Mouse (Mus musculus) embryonic fibroblast, embryonic 13.5 days (primary cell): ENCODE results near the gene Morn3. TPM values are rescaled to one million over a fixed set of nuclear protein-coding genes. Genes with fewer than 3 reads are reported as not detected.

Source experiments
- H3K27ac ChIP-seq: 2 replicates; pipeline ENCODE4 v1.5.1; 2012; ENCODE audit warnings: low read length, control low read depth, inconsistent platforms; ENCODE audit not compliant: insufficient read depth
- H3K4me1 ChIP-seq: 2 replicates; pipeline ENCODE4 v1.6.1; 2011; ENCODE audit warnings: low read length; ENCODE audit not compliant: control insufficient read depth, insufficient read depth
- H3K4me3 ChIP-seq: 2 replicates; pipeline ENCODE4 v1.5.1; 2011; ENCODE audit warnings: mild to moderate bottlenecking, control low read depth, low read length; ENCODE audit not compliant: insufficient read depth
- CTCF ChIP-seq: IDR thresholded peaks from 2 replicates; pipeline ENCODE4 v1.5.1; 2011; ENCODE audit warnings: mild to moderate bottlenecking, control low read depth, low read length, moderate library complexity, borderline replicate concordance; ENCODE audit not compliant: insufficient read depth
- POLR2A ChIP-seq: IDR thresholded peaks from 2 replicates; pipeline ENCODE4 v1.6.1; 2011; ENCODE audit warnings: low read depth, mild to moderate bottlenecking, control low read depth, low read length, moderate library complexity
- polyA plus RNA-seq: library from polyadenylated mRNA; stranded (reverse); fragments of >200 nt; gene quantifications from 2 replicates; pipeline ENCODE4 v1.2.4, GENCODE M21; 2011; ENCODE audit warnings: low read depth; ENCODE audit not compliant: missing spikeins, insufficient read length

The Morn3 gene
- polyA plus RNA-seq, 1 experiment: not detected

DNA sequence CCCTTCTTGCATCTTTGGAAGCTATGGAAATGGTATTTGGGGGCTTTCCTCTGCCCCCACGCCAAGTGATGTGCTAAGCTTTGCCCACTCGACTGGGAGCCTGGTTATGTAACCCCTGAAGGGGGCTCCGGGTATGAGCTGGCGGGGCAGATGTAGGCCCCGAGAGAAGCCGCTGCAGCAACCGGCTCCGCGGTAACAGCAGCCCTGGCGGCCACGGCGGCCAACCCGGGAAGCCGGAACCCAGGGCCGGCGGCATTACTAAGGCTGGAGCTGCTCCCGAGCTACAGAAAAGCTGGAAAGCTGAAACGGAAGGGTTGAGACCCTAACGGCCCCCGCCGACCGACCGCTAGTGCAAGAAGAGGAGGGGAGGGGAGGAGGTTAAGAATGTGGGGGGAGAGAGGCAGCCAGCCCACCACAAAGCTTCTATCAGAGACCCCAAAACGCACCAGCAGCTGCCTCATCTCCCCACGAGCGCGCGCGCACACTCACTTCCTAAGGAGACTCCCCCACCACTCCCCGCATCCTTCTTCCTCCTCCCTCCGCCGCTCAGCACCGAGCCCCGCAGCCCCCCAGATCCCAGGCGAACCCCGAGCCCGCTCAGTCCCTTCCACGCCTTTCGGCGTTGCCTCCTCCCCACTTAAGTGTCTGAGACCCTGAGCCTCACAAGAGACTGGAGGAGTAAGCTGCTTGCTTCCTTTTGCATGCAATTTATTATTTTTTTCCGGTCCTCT, 58.6 kb downstream of the Morn3 start:
- Histone ChIP-seq H3K4me1 (peaks cover 7% of the 10 kb centered on the region; the same call in 1 of the 2 replicates), H3K4me3 (peak overlapping the region; percentile 79), H3K27ac (no peak overlapping the region)
- TF ChIP-seq CTCF: no peak
- TF ChIP-seq POLR2A: peak; percentile 42

DNA sequence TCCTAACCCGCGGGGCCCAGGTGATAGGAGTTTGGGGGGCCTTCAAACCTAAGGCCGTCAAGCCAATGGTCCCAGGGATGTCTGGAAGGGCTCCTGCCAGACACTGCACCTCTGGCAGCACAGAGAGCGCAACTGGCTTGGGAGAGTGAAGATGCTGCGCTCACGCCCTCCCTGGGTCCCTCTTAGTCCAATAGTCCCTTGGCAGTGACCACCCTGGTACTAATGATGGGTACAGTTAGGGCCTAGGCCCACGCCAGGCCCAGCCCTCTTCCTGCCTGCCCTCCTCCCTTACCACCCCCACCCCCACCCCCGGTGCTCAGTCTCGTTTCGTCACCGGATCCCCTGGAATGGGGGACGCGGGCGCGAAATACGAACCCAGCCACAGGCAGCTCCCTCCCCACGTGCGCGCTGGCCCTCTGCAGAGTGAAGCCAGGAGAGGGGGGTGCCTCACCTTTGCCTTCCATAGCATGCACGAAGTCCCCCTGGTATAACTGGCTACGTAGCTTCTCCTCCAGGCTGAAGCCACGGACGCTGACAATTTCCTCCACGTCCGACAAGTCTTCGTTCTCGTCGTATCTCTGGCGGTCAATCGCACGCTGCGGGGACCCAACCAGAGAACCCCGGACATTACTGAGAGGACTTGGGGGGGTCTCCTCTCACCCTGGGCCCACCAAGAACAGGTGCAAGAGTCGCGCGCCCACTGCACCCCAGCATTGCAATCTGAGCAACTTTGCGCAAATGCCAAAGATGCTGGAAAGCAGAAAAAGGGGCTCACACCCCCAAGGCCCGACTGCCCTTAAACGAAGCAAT, 59.4 kb downstream of the Morn3 start:
- Histone ChIP-seq H3K4me1 (peaks cover 7% of the 10 kb centered on the region; the same call in 1 of the 2 replicates), H3K4me3 (peak overlapping the region; percentile 79), H3K27ac (no peak overlapping the region)
- TF ChIP-seq POLR2A (peak; percentile 53), CTCF (no peak)

- H3K4me3 ChIP-seq: no peak overlapping the region
Measured at GRCm38 (mm10) chr5:122986091-122986493, 60.7 kb downstream of the Morn3 start.

More at GRCm38 (mm10) chr5:122986091-122986493, 60.7 kb downstream of the Morn3 start:
- TF ChIP-seq POLR2A (no peak), CTCF (no peak)
- H3K27ac ChIP-seq: 0 out of 2 replicates have a peak overlapping the region, but pooled peaks have one; percentile 20
- H3K4me1 ChIP-seq: peaks cover under 1% of the 10 kb centered on the region; the same call in 1 of the 2 replicates

Other genes with a start within 250 kb of the Morn3 start
- 320 and 443 TPM in 2 replicates for gene Anapc5, start 225.7 kb downstream of the Morn3 start, polyA plus RNA-seq
- gene Rnf34, start 197.0 kb downstream of the Morn3 start, polyA plus RNA-seq: 28.2 and 32.7 TPM in 2 replicates
- gene Kdm2b, start 57.2 kb downstream of the Morn3 start, polyA plus RNA-seq: 18.0 and 22.4 TPM in 2 replicates
- 9.3 and 10.6 TPM in 2 replicates for gene Orai1, start 31.9 kb downstream of the Morn3 start, polyA plus RNA-seq
- 5.5 and 9.1 TPM in 2 replicates for gene Tmem120b, start 21.4 kb upstream of the Morn3 start, polyA plus RNA-seq
- 2.3 and 2.4 TPM in 2 replicates for gene Rhof, start 85.7 kb upstream of the Morn3 start, polyA plus RNA-seq
- 12.4 and 15.1 TPM in 2 replicates for gene Setd1b, start 95.2 kb upstream of the Morn3 start, polyA plus RNA-seq
- gene Psmd9, start 122.4 kb upstream of the Morn3 start, polyA plus RNA-seq: 23.0 and 28.4 TPM in 2 replicates
- gene Hpd, start 135.7 kb upstream of the Morn3 start, polyA plus RNA-seq: not detected in 2 replicates
- 0.15 and 0.77 TPM in 2 replicates for gene Wdr66, start 205.1 kb upstream of the Morn3 start, polyA plus RNA-seq